Mouse (Mus musculus) limb, embryonic 14.5 days (tissue): ENCODE data around the gene Crtc1. TPM values are rescaled to one million over a fixed set of nuclear protein-coding genes. Genes with fewer than 3 reads are reported as not detected.

Source experiments
- ATAC-seq: fragments of 200-750 bp; cut with Nextera tagmentation; 2 replicates; pipeline ENCODE4 v1.8.0; 2017; ENCODE audit warnings: low read depth, moderate number of reproducible peaks, moderate TSS enrichment; ENCODE audit not compliant: low FRiP score
- DNase-seq: peaks from one replicate; pipeline ENCODE4 v3.0.0-alpha.2; 2015; ENCODE audit warnings: low spot score
- H3K27ac ChIP-seq: fragments of 300-500 bp; sonication (generic); replicated peaks from 2 replicates; pipeline ENCODE4 v1.5.1; 2014; ENCODE audit warnings: low read depth, mild to moderate bottlenecking, low read length, moderate library complexity, mixed read lengths
- H3K27me3 ChIP-seq: fragments of 300-500 bp; sonication (generic); 2 replicates; pipeline ENCODE4 v1.6.1; 2014; ENCODE audit warnings: low read length, mixed read lengths; ENCODE audit not compliant: control insufficient read depth, insufficient read depth
- H3K36me3 ChIP-seq: fragments of 300-500 bp; sonication (generic); 2 replicates; pipeline ENCODE4 v1.6.1; 2014; ENCODE audit warnings: mild to moderate bottlenecking, low read length, moderate library complexity, mixed read lengths; ENCODE audit not compliant: control insufficient read depth, insufficient read depth
- H3K4me1 ChIP-seq: fragments of 300-500 bp; sonication (generic); 2 replicates; pipeline ENCODE4 v1.6.1; 2014; ENCODE audit warnings: antibody characterized with exemption, low read length, mixed read lengths; ENCODE audit not compliant: control insufficient read depth, insufficient read depth
- H3K4me2 ChIP-seq: fragments of 300-500 bp; sonication (generic); replicated peaks from 2 replicates; pipeline ENCODE4 v1.6.1; 2014; ENCODE audit warnings: low read depth, mild to moderate bottlenecking, low read length, moderate library complexity; ENCODE audit not compliant: severe bottlenecking
- H3K4me3 ChIP-seq: fragments of 300-500 bp; sonication (generic); replicated peaks from 2 replicates; pipeline ENCODE4 v1.5.1; 2014; ENCODE audit warnings: low read length
- H3K9ac ChIP-seq: fragments of 300-500 bp; sonication (generic); 2 replicates; pipeline ENCODE4 v1.6.1; 2014; ENCODE audit warnings: mild to moderate bottlenecking, low read depth, low read length, moderate library complexity; ENCODE audit not compliant: severe bottlenecking
- H3K9me3 ChIP-seq: fragments of 300-500 bp; sonication (generic); 2 replicates; pipeline ENCODE4 v1.6.1; 2016; ENCODE audit warnings: low read length; ENCODE audit not compliant: control insufficient read depth
- POLR2A ChIP-seq: fragments of 200-500 bp; IDR thresholded peaks from 2 replicates; pipeline ENCODE4 v1.8.0; 2012; ENCODE audit warnings: inconsistent platforms, mild to moderate bottlenecking, moderate library complexity, borderline replicate concordance; ENCODE audit not compliant: insufficient read depth, insufficient read length; ENCODE audit errors: extremely low read depth
- WGBS: fragments of 180-500 bp; shearing (Covaris S2); extraction: QIAGEN DNeasy Blood & Tissue Kit; methylation state at CpG from one replicate; pipeline ENCODE4 v1.1.7; 2014; 5-methylcytosine and 5-hydroxymethylcytosine counted together
- polyA plus RNA-seq, 2 experiments: library from polyadenylated mRNA; depleted of rRNA in 1 of 2; stranded (reverse) in 1 of 2; unstranded in 1 of 2; fragments of >200 nt; fragmentation: Nextera tagmentation in 1 of 2; extraction: Ambion mirVana in 1 of 2; gene quantifications; 2 replicates each; pipeline versions ENCODE4 v1.2.1 to v1.2.3; 2012 to 2014

Gene Crtc1
- polyA plus RNA-seq, 2 experiments = 26.3 to 37.8 TPM

DNA sequence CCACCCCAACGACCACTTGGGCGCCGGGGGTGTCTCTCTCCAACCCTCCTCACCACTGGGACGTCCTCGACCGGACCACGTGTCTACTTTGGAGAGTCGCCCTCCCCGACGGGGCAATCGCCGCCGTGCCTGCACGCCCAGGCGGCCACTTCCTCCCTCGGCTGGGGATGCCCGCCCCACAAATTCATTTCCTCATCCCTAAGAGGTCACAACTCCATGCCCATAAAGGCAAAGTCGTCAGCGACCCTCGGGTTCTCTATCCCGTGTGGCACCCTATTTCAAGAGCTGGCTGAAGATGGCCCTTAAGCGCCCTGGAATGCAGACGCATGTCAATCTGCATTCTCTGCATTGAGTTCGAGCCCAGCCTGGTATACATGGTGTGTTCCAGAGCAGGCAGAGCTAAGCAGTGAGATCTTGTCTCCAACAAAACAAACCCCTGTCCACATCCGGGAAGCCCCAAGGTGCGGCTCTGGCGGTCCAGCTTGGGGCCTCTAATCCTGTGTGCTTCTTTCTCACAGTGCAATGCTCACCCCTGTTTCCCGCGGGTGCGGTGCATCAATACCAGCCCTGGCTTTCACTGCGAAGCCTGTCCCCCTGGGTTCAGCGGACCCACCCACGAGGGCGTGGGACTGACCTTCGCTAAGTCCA, 64.0 kb downstream of the Crtc1 start:
- Histone ChIP-seq H3K4me2 (peak overlapping the region; percentile 49), H3K9me3 (no peaks in the 10 kb centered on the region), H3K27me3 (peaks cover 59% of the 10 kb centered on the region), H3K9ac (no peak overlapping the region), H3K36me3 (no peaks in the 10 kb centered on the region), H3K27ac (no peak overlapping the region), H3K4me3 (peak overlapping the region; percentile 38), H3K4me1 (peaks cover 36% of the 10 kb centered on the region)
- 8% methylated on average over 35 of the region's 35 CpGs for WGBS
- ATAC-seq (no peak), DNase-seq (no peak)
- TF ChIP-seq POLR2A = no peak

DNA sequence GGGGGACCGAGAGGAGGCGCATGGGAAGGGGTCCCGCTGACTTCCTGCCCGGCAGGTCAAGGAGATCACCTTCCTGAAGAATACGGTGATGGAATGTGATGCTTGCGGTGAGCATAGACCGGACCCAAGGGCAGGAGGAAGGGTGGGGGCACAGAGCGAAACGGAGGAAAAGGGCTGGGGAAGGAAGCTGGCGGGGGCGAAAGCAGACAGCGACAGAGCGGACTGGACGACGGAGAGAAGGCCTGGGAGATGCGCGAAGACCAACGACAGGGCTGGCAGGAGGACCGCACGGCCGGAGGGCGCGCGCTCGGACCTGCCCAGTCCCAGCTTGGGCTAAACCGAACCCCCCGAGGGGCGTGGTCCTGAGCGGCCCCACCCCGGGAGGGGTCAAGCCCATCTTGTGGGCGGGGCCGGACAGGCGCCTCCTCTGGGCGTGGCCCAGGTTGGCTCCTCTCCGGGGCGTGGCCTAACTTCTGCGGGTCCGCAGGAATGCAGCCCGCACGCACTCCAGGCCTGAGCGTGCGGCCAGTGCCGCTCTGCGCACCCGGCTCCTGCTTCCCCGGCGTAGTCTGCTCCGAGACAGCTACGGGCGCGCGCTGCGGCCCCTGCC, 65.0 kb downstream of the Crtc1 start:
- H3K4me1 ChIP-seq = peaks cover 36% of the 10 kb centered on the region
- TF ChIP-seq POLR2A = no peak
- WGBS = 2% methylated on average over 42 of the region's 53 CpGs
- H3K36me3 ChIP-seq = no peaks in the 10 kb centered on the region
- ATAC-seq = peak; percentile 66
- no peak overlapping the region for H3K27ac ChIP-seq
- no peaks in the 10 kb centered on the region for H3K9me3 ChIP-seq
- peak overlapping the region; percentile 38 for H3K4me3 ChIP-seq
- peaks cover 59% of the 10 kb centered on the region for H3K27me3 ChIP-seq
- peak; percentile 72 for DNase-seq
- peak overlapping the region; percentile 49 for H3K4me2 ChIP-seq
- H3K9ac ChIP-seq = peak overlapping the region; percentile 18; the same call in 1 of the 2 replicates

DNA sequence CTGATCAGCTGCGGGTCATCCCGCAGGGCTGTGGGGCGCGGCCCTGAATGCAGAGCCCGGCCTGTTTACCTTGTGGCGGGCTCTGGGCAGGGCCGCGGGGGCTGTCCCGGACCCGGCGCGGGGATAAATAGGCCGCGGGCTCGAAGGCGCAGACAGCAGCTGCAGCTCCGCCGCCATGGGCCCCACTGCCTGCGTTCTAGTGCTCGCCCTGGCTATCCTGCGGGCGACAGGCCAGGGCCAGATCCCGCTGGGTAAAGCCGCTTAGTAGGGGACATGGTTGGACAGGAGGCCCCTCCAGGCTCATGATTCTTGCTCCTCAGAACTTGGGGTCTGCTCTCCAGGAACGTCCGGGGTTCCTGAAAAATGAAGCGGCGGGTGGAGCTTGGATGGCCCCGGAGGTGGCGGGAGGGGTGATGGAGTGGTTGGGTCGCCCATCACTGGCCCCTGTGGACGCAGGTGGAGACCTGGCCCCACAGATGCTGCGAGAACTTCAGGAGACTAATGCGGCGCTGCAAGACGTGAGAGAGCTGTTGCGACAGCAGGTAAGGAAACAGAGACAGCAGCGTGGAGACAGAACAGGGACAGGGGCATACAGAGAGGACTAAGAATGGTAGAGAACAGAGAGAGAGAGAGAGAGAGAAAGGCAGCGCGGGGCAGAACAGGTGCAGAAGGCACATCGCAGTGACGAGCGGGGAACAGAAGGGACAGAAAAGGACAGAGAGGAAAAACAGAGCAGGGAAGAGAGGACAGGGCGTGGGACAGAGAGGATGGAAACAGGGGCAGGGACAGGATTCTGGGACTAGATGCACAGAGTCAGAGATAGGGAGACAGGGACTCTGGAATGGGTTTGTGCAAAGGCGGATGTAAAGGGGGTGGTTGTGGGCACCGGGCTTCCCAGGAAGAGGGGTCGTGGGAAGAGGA, 65.7 kb downstream of the Crtc1 start, which contains the start of gene Comp:
TSS of gene Comp (plus strand) at position 162 of the 921 bp plus-strand sequence.
- no peak for TF ChIP-seq POLR2A
- Histone ChIP-seq H3K4me1 (peaks cover 36% of the 10 kb centered on the region), H3K27me3 (peaks cover 59% of the 10 kb centered on the region), H3K4me3 (peak within 1 kb of the TSS; percentile 38), H3K36me3 (no peaks in the 10 kb centered on the region), H3K4me2 (peak within 1 kb of the TSS; percentile 49), H3K9me3 (no peaks in the 10 kb centered on the region), H3K27ac (peak within 1 kb of the TSS; percentile 26; the same call in 1 of the 2 replicates), H3K9ac (peak within 1 kb of the TSS; percentile 29; the same call in 1 of the 2 replicates)
- peak; percentile 31 for DNase-seq
- peak; percentile 10; the same call in 1 of the 2 replicates for ATAC-seq
- WGBS = 4% methylated on average over 46 of the region's 47 CpGs

DNA sequence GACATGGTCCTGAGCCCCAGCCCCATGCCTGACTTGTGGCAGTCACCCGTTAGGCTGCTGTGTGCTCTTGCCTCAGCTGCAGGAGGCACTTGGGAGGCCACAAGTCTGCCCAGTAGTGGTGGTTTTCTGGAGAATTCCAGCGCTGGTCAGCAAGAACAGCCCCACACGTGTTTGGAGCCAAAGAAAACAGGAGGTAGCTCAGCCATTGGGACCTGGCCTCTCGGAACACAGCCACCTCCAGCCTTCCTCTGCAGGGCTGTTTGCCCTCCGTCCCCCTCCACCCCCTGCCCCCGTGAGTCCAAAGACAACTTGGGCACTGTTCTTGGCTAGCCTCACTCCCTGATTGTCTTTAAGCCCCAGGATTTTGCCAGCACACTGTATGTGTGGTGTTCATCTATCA, 67.4 kb downstream of the Crtc1 start:
- Histone ChIP-seq H3K27me3 (peaks cover 48% of the 10 kb centered on the region), H3K4me1 (peaks cover 36% of the 10 kb centered on the region), H3K9me3 (no peaks in the 10 kb centered on the region), H3K9ac (peak overlapping the region; percentile 31; the same call in 1 of the 2 replicates), H3K36me3 (no peaks in the 10 kb centered on the region), H3K27ac (peak overlapping the region; percentile 67), H3K4me3 (no peak overlapping the region), H3K4me2 (no peak overlapping the region)
- no peak for TF ChIP-seq POLR2A
- DNase-seq = peak; percentile 24
- 31% methylated on average over 6 of the region's 6 CpGs for WGBS
- ATAC-seq = no peak

DNA sequence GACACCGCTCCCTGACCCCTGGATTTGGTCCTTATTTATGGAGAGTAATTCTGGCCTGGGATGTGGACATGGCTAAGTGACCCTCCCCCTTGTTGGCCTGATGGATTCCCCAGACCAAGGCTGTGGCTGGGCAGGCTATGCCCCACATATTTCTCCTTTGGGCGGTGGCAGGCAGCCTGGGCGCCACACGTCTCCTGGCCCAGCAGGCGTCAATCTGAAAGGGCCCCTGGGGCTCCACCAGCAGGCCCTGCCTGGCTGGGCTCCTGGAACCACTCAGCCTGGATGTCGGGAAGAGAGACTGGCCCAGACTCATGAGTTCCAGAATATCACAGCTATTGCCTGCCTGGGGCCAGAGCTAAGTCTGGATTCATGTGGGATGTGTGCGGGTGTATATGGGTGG, 68.9 kb downstream of the Crtc1 start:
- Histone ChIP-seq H3K4me2 (no peak overlapping the region), H3K9ac (no peak overlapping the region), H3K27ac (no peak overlapping the region), H3K36me3 (no peaks in the 10 kb centered on the region), H3K4me3 (no peak overlapping the region), H3K9me3 (no peaks in the 10 kb centered on the region), H3K4me1 (peaks cover 30% of the 10 kb centered on the region), H3K27me3 (peaks cover 34% of the 10 kb centered on the region)
- no peak for TF ChIP-seq POLR2A
- ATAC-seq = no peak
- DNase-seq = no peak
- WGBS = 59% methylated on average over 7 of the region's 7 CpGs
